Mouse (Mus musculus) intestine, embryonic 15.5 days (tissue): ENCODE measurements at regions not wholly inside any gene's neighbourhood (a gene's known extent, or its start where the extent isn't known, plus 50 kb on each side); places are given as distances from the start of the nearest gene placed in this dataset.

Source experiments
- ATAC-seq: fragments of 200-750 bp; cut with Nextera tagmentation; 2 replicates; pipeline ENCODE4 v1.8.0; 2017; ENCODE audit warnings: moderate TSS enrichment, moderate library complexity
- H3K27ac ChIP-seq: fragments of 300-500 bp; sonication (generic); 2 replicates; pipeline ENCODE4 v1.5.1; 2015; ENCODE audit warnings: mild to moderate bottlenecking, inconsistent platforms
- H3K27me3 ChIP-seq: fragments of 300-500 bp; sonication (generic); replicated peaks from 2 replicates; pipeline ENCODE4 v1.6.1; 2015; ENCODE audit warnings: inconsistent platforms
- H3K36me3 ChIP-seq: fragments of 300-500 bp; sonication (generic); 2 replicates; pipeline ENCODE4 v1.6.1; 2015; ENCODE audit warnings: inconsistent platforms
- H3K4me1 ChIP-seq: fragments of 300-500 bp; sonication (generic); replicated peaks from 2 replicates; pipeline ENCODE4 v1.6.1; 2015; ENCODE audit warnings: inconsistent platforms
- H3K4me2 ChIP-seq: fragments of 300-500 bp; sonication (generic); replicated peaks from 2 replicates; pipeline ENCODE4 v1.6.1; 2015; ENCODE audit warnings: mild to moderate bottlenecking, inconsistent platforms
- H3K4me3 ChIP-seq: fragments of 300-500 bp; sonication (generic); replicated peaks from 2 replicates; pipeline ENCODE4 v1.5.1; 2015; ENCODE audit warnings: inconsistent platforms
- H3K9ac ChIP-seq: fragments of 300-500 bp; sonication (generic); 2 replicates; pipeline ENCODE4 v1.6.1; 2015; ENCODE audit warnings: inconsistent platforms
- H3K9me3 ChIP-seq: fragments of 300-500 bp; sonication (generic); 2 replicates; pipeline ENCODE4 v1.6.1; 2016; ENCODE audit warnings: inconsistent platforms
- WGBS: fragments of 180-500 bp; shearing (Covaris S2); methylation state at CpG from one replicate; pipeline ENCODE4 v1.1.7; 2015; 5-methylcytosine and 5-hydroxymethylcytosine counted together

GRCm38 (mm10) chr14:25147731-25148130 is 311.3 kb upstream of the Zmiz1 start:
- Histone ChIP-seq H3K36me3 (no peaks in the 10 kb centered on the region), H3K27ac (no peak overlapping the region), H3K4me1 (no peaks in the 10 kb centered on the region), H3K9ac (no peak overlapping the region), H3K9me3 (no peaks in the 10 kb centered on the region), H3K27me3 (no peaks in the 10 kb centered on the region), H3K4me2 (no peak overlapping the region), H3K4me3 (no peak overlapping the region)
- no peak for ATAC-seq
- 93% methylated on average over 2 of the region's 2 CpGs for whole genome bisulfite sequencing

- H3K27ac ChIP-seq, result no peak overlapping the region
- 87% methylated on average over 1 of the region's 1 CpGs for WGBS
- no peak for ATAC-seq
These were observed 308.0 kb upstream of the Zmiz1 start for GRCm38 (mm10) chr14:25150968-25151367.

GRCm38 (mm10) chr14:25151485-25151884 is 307.5 kb upstream of the Zmiz1 start:
- Histone ChIP-seq H3K36me3 (no peaks in the 10 kb centered on the region), H3K4me1 (peaks cover 14% of the 10 kb centered on the region; the same call in 1 of the 2 replicates), H3K27ac (no peak overlapping the region), H3K4me3 (no peak overlapping the region), H3K9me3 (no peaks in the 10 kb centered on the region), H3K9ac (no peak overlapping the region), H3K4me2 (no peak overlapping the region), H3K27me3 (no peaks in the 10 kb centered on the region)
- no peak for ATAC-seq
- WGBS, result 77% methylated on average over 2 of the region's 2 CpGs

More at GRCm38 (mm10) chr14:25150968-25151367, 308.0 kb upstream of the Zmiz1 start:
- no peaks in the 10 kb centered on the region for H3K9me3 ChIP-seq
- H3K9ac ChIP-seq, result no peak overlapping the region
- peaks cover 12% of the 10 kb centered on the region; the same call in 1 of the 2 replicates for H3K4me1 ChIP-seq
- H3K4me3 ChIP-seq, result no peak overlapping the region
- no peaks in the 10 kb centered on the region for H3K36me3 ChIP-seq
- no peaks in the 10 kb centered on the region for H3K27me3 ChIP-seq
- H3K4me2 ChIP-seq, result no peak overlapping the region

- Histone ChIP-seq H3K4me3 (no peak overlapping the region), H3K27ac (no peak overlapping the region), H3K4me2 (no peak overlapping the region), H3K36me3 (no peaks in the 10 kb centered on the region), H3K9ac (no peak overlapping the region), H3K9me3 (no peaks in the 10 kb centered on the region), H3K4me1 (peaks cover 14% of the 10 kb centered on the region; the same call in 1 of the 2 replicates), H3K27me3 (no peaks in the 10 kb centered on the region)
- ATAC-seq, result no peak
- 86% methylated on average over 4 of the region's 4 CpGs for WGBS
These were observed 305.4 kb upstream of the Zmiz1 start for GRCm38 (mm10) chr14:25153573-25153972.

- H3K27me3 ChIP-seq, result no peaks in the 10 kb centered on the region
- no peak overlapping the region for H3K4me3 ChIP-seq
- ATAC-seq, result 0 out of 2 replicates have a peak, but pooled peaks have one; percentile 17
- H3K4me1 ChIP-seq, result peaks cover 14% of the 10 kb centered on the region; the same call in 1 of the 2 replicates
- no peak overlapping the region for H3K4me2 ChIP-seq
- no peaks in the 10 kb centered on the region for H3K36me3 ChIP-seq
- H3K9me3 ChIP-seq, result no peaks in the 10 kb centered on the region
- WGBS, result 72% methylated on average over 8 of the region's 8 CpGs
- H3K27ac ChIP-seq, result no peak overlapping the region
- H3K9ac ChIP-seq, result no peak overlapping the region
These were observed 304.8 kb upstream of the Zmiz1 start for GRCm38 (mm10) chr14:25154180-25154579.

GRCm38 (mm10) chr14:25155008-25155783 is 303.8 kb upstream of the Zmiz1 start:
- Histone ChIP-seq H3K9me3 (no peaks in the 10 kb centered on the region), H3K9ac (no peak overlapping the region), H3K4me3 (no peak overlapping the region), H3K27me3 (no peaks in the 10 kb centered on the region), H3K27ac (no peak overlapping the region), H3K36me3 (no peaks in the 10 kb centered on the region), H3K4me2 (no peak overlapping the region), H3K4me1 (peaks cover 14% of the 10 kb centered on the region; the same call in 1 of the 2 replicates)
- 63% methylated on average over 7 of the region's 7 CpGs for WGBS
- peak; percentile 70; the same call in 1 of the 2 replicates for ATAC-seq

GRCm38 (mm10) chr14:25156171-25156570 is 302.8 kb upstream of the Zmiz1 start:
- H3K4me1 ChIP-seq, result peaks cover 14% of the 10 kb centered on the region; the same call in 1 of the 2 replicates
- no peak overlapping the region for H3K4me2 ChIP-seq
- WGBS, result 56% methylated on average over 9 of the region's 9 CpGs
- no peaks in the 10 kb centered on the region for H3K36me3 ChIP-seq
- no peaks in the 10 kb centered on the region for H3K9me3 ChIP-seq
- H3K9ac ChIP-seq, result no peak overlapping the region
- no peak overlapping the region for H3K4me3 ChIP-seq
- no peak for ATAC-seq
- H3K27ac ChIP-seq, result no peak overlapping the region
- no peaks in the 10 kb centered on the region for H3K27me3 ChIP-seq

- H3K4me1 ChIP-seq, result peaks cover 7% of the 10 kb centered on the region; the same call in 1 of the 2 replicates
- no peak overlapping the region for H3K4me2 ChIP-seq
- no peaks in the 10 kb centered on the region for H3K36me3 ChIP-seq
- no peaks in the 10 kb centered on the region for H3K27me3 ChIP-seq
- 88% methylated on average over 8 of the region's 8 CpGs for WGBS
- H3K4me3 ChIP-seq, result no peak overlapping the region
- ATAC-seq, result no peak
- no peaks in the 10 kb centered on the region for H3K9me3 ChIP-seq
- no peak overlapping the region for H3K27ac ChIP-seq
- no peak overlapping the region for H3K9ac ChIP-seq
These were observed 297.2 kb upstream of the Zmiz1 start for GRCm38 (mm10) chr14:25161684-25162321.

- Histone ChIP-seq H3K27ac (no peak overlapping the region), H3K27me3 (no peaks in the 10 kb centered on the region), H3K4me3 (no peak overlapping the region), H3K4me2 (no peak overlapping the region), H3K9ac (no peak overlapping the region), H3K36me3 (no peaks in the 10 kb centered on the region), H3K9me3 (no peaks in the 10 kb centered on the region), H3K4me1 (peaks cover 24% of the 10 kb centered on the region)
- 19% methylated on average over 1 of the region's 1 CpGs for WGBS
- ATAC-seq, result no peak
These were observed 292.8 kb upstream of the Zmiz1 start for GRCm38 (mm10) chr14:25166217-25166616.

- WGBS, result 50% methylated on average over 4 of the region's 4 CpGs
- Histone ChIP-seq H3K27me3 (no peaks in the 10 kb centered on the region), H3K9me3 (no peaks in the 10 kb centered on the region), H3K27ac (no peak overlapping the region), H3K4me1 (peaks cover 18% of the 10 kb centered on the region), H3K9ac (no peak overlapping the region), H3K4me3 (no peak overlapping the region), H3K36me3 (no peaks in the 10 kb centered on the region), H3K4me2 (no peak overlapping the region)
- ATAC-seq, result no peak
These were observed 291.4 kb upstream of the Zmiz1 start for GRCm38 (mm10) chr14:25167604-25168003.

GRCm38 (mm10) chr14:25168310-25168709 is 290.7 kb upstream of the Zmiz1 start:
- no peaks in the 10 kb centered on the region for H3K36me3 ChIP-seq
- H3K9me3 ChIP-seq, result no peaks in the 10 kb centered on the region
- no peak overlapping the region for H3K4me2 ChIP-seq
- H3K9ac ChIP-seq, result no peak overlapping the region
- H3K27me3 ChIP-seq, result no peaks in the 10 kb centered on the region
- H3K4me1 ChIP-seq, result peaks cover 18% of the 10 kb centered on the region
- 65% methylated on average over 5 of the region's 5 CpGs for WGBS
- no peak for ATAC-seq
- no peak overlapping the region for H3K4me3 ChIP-seq
- no peak overlapping the region for H3K27ac ChIP-seq

GRCm38 (mm10) chr14:25173281-25173680 is 285.7 kb upstream of the Zmiz1 start:
- no peak overlapping the region for H3K9ac ChIP-seq
- no peaks in the 10 kb centered on the region for H3K36me3 ChIP-seq
- no peak for ATAC-seq
- no peak overlapping the region for H3K4me2 ChIP-seq
- H3K27me3 ChIP-seq, result no peaks in the 10 kb centered on the region
- no peaks in the 10 kb centered on the region for H3K9me3 ChIP-seq
- peaks cover 12% of the 10 kb centered on the region; the same call in 1 of the 2 replicates for H3K4me1 ChIP-seq
- WGBS, result 35% methylated on average over 6 of the region's 6 CpGs
- H3K4me3 ChIP-seq, result no peak overlapping the region
- H3K27ac ChIP-seq, result peak overlapping the region; percentile 15; the same call in 1 of the 2 replicates
